Mouse (Mus musculus): Measurements from ENCODE around the gene Zscan20. TPM values are rescaled to one million over a fixed set of nuclear protein-coding genes. Genes with fewer than 3 reads are reported as not detected.

Gene Zscan20
- total RNA-seq (2014; fragmentation: Nextera tagmentation) (6.1 and 6.3 TPM in 2 replicates), total RNA-seq (2017) (5.7 and 6.1 TPM in 2 replicates), polyA plus RNA-seq (2012) (2.8 and 3.2 TPM in 2 replicates)

DNA sequence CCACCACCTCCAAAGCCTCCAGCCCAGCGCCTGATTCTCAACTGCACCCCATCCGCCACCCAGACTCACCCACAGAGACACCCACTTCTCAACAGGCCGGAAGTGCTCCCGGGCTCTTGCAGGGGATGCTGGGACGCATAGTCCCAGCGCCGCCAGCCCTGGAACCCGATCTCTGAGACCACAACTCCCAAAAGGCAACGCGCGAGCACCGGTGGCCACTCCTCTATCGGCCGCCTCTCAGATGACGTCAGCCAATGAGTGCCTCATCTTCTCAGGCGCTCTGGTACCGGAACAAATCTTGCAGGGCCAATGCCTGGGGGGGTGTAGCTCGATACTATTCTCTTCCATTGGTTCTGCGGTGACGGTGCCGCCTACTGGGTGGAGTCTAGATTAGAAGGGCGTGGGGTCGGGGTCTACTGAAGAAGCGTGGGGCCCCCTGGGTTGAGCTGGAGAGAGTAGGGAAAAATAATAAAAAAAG lies at the start of gene Zscan20:
Gene Zscan20 (minus strand): TSS at position 174 of the 478 bp plus-strand sequence.
- H3K36me3 ChIP-seq (replicated peaks), result peaks cover 23% of the 10 kb centered on the region
- DNase-seq (ENCODE audit: low spot score) (peak; percentile 96), ATAC-seq (ENCODE audit: extremely low read depth, insufficient number of reproducible peaks, low FRiP score, poor library complexity, severe bottlenecking) (peak; percentile 99)
- H3K4me1 ChIP-seq (ENCODE audit: insufficient read depth, low read depth, low read length), result peaks cover 25% of the 10 kb centered on the region
- TF ChIP-seq CTCF (IDR thresholded peaks at IDR 0.05; ENCODE audit: low read depth, low read length) (no peak), GATA1 (IDR thresholded peaks at IDR 0.05; ENCODE audit: borderline replicate concordance, low read length) (no peak), GATA2 (IDR thresholded peaks at IDR 0.05; ENCODE audit: borderline replicate concordance, low read depth, low read length) (no peak), POLR2AphosphoS5 (IDR thresholded peaks at IDR 0.05; ENCODE audit: insufficient replicate concordance, low read depth, low read length) (no peak), TAL1 (conservative IDR thresholded peaks at IDR 0.05; ENCODE audit: low read depth, low read length) (no peak)
- H3K27me3 ChIP-seq (ENCODE audit: insufficient read depth, low read length), result peaks cover 2% of the 10 kb centered on the region; the same call in 1 of the 2 replicates
- no peaks in the 10 kb centered on the region for H3K9me3 ChIP-seq (replicated peaks)
- H3K4me3 ChIP-seq (ENCODE audit: low read depth, low read length), result peak within 1 kb of the TSS; percentile 84

DNA sequence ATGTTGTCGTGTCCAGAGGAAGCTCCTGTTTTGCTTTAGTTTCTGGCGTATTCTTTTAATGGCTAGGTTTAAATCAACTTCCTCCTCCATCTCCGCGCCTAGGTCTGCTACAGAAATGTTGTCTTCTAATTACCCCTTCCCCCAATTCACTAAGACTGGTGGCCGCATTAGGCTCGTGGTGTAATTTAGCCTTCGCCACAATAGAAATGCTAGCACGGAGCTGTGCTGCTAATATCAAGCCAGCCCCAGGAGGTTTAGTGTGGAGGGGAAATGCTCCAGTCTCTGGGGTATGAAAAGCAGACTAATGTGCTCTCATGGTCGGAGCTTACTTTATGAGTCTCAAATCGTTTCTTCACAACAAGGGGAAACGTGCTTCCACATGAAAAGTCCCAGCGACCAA lies 45.5 kb upstream of the Zscan20 start:
- TF ChIP-seq CTCF (IDR thresholded peaks at IDR 0.05; ENCODE audit: low read depth, low read length), result no peak
- TF ChIP-seq GATA1 (IDR thresholded peaks at IDR 0.05; ENCODE audit: borderline replicate concordance, low read length), result no peak
- TF ChIP-seq GATA2 (IDR thresholded peaks at IDR 0.05; ENCODE audit: borderline replicate concordance, low read depth, low read length), result no peak
- TF ChIP-seq POLR2AphosphoS5 (IDR thresholded peaks at IDR 0.05; ENCODE audit: insufficient replicate concordance, low read depth, low read length), result no peak
- ATAC-seq (ENCODE audit: extremely low read depth, insufficient number of reproducible peaks, low FRiP score, poor library complexity, severe bottlenecking) (no peak), DNase-seq (ENCODE audit: low spot score) (no peak)
- Histone ChIP-seq H3K4me3 (ENCODE audit: low read depth, low read length) (no peak overlapping the region), H3K4me1 (ENCODE audit: insufficient read depth, low read depth, low read length) (no peaks in the 10 kb centered on the region), H3K27me3 (ENCODE audit: insufficient read depth, low read length) (no peaks in the 10 kb centered on the region), H3K36me3 (replicated peaks) (no peaks in the 10 kb centered on the region), H3K9me3 (replicated peaks) (peaks cover 10% of the 10 kb centered on the region)

DNA sequence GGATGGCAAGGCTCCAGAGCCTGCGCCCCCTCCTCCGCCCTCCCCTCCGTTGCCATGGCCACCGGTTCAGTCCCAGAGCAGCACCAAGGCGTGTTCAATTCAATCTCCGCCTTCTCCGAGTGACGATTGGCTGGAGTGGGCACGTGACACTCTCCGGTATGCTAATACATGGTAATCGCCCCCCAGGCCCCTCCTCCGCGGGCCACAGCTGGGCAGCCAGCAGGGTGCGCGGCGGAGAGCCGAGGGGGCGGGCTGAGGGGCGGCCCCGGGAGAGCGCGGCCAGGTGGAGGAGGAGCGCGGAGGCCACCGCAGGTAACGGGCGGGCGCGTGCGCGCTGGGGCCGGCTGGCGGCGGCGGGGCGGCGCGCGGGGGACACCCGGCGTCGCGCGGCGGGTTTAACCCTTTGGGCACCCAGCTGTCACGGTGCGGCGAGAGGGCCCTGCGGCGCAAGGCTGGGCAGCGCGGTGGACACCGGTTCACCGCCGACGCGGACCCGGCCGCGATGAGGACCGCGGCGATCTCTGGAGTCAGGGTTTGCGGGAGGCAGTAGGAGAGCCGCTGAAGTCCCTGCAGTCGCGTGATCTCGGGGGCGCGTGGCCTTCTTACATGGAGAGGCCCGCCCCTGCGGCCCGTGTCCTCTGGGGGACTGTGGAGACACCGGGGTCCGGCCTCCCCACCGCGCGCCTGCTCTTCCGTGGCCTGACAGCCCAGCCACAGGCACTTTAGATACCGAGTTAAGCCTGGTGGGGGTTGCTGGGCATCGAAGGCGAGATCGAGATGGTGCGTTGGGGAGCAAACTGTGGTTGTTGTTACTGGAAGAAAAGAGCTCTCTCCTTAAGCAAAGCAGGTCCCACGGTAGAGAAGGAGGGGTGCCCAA lies 44.8 kb upstream of the Zscan20 start, which contains the start of gene Phc2:
Gene Phc2 (plus strand): TSS at position 198 of the 877 bp plus-strand sequence.
- TF ChIP-seq GATA2 (IDR thresholded peaks at IDR 0.05; ENCODE audit: borderline replicate concordance, low read depth, low read length) (no peak), GATA1 (IDR thresholded peaks at IDR 0.05; ENCODE audit: borderline replicate concordance, low read length) (no peak), CTCF (IDR thresholded peaks at IDR 0.05; ENCODE audit: low read depth, low read length) (no peak), POLR2AphosphoS5 (IDR thresholded peaks at IDR 0.05; ENCODE audit: insufficient replicate concordance, low read depth, low read length) (no peak), TAL1 (conservative IDR thresholded peaks at IDR 0.05; ENCODE audit: low read depth, low read length) (no peak)
- Histone ChIP-seq H3K27me3 (ENCODE audit: insufficient read depth, low read length) (no peaks in the 10 kb centered on the region), H3K36me3 (replicated peaks) (no peaks in the 10 kb centered on the region), H3K4me1 (ENCODE audit: insufficient read depth, low read depth, low read length) (no peaks in the 10 kb centered on the region), H3K9me3 (replicated peaks) (peaks cover 10% of the 10 kb centered on the region), H3K4me3 (ENCODE audit: low read depth, low read length) (no peak within 1 kb of the TSS; the same call in 1 of the 2 replicates)
- DNase-seq (ENCODE audit: low spot score) (no peak), ATAC-seq (ENCODE audit: extremely low read depth, insufficient number of reproducible peaks, low FRiP score, poor library complexity, severe bottlenecking) (no peak)

DNA sequence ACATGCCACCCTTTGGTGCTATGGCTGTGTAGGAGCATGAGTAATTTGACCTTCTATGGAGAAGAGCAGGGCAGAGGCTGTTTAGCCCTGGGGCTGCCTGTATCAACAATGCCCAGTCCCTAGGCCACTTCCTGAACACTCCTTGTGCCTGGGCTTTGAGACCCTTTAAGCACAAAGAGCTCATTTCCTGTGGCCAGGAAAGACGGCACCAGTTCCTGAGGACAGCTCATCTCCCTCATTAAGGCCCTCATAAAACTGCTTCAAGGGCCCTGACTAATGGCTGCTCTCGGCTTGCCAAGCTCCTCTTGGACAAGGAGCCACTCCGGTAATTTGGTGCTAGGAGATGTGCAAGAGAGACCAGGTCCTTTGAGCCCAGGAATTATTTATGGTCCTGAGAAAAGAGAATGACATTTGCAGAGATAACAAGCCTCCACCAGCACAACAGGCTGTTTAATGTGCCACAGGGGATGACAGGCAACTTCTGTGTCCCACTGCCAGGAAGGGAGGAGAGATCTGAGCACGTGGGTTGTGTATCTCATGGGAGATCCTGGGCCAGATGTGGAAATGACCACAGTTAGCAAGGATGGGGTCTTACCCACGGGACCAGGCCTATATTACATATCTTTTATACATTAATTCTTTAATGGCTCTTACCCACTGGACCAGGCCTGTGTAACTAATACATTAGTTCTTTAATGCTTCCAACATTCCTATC lies 42.8 kb upstream of the Zscan20 start:
- DNase-seq (ENCODE audit: low spot score) (no peak), ATAC-seq (ENCODE audit: extremely low read depth, insufficient number of reproducible peaks, low FRiP score, poor library complexity, severe bottlenecking) (no peak)
- Histone ChIP-seq H3K4me1 (ENCODE audit: insufficient read depth, low read depth, low read length) (no peaks in the 10 kb centered on the region), H3K27me3 (ENCODE audit: insufficient read depth, low read length) (no peaks in the 10 kb centered on the region), H3K4me3 (ENCODE audit: low read depth, low read length) (no peak overlapping the region), H3K9me3 (replicated peaks) (peaks cover 10% of the 10 kb centered on the region), H3K36me3 (replicated peaks) (no peaks in the 10 kb centered on the region)
- TF ChIP-seq CTCF (IDR thresholded peaks at IDR 0.05; ENCODE audit: low read depth, low read length) (no peak), POLR2AphosphoS5 (IDR thresholded peaks at IDR 0.05; ENCODE audit: insufficient replicate concordance, low read depth, low read length) (no peak), GATA1 (IDR thresholded peaks at IDR 0.05; ENCODE audit: borderline replicate concordance, low read length) (no peak), GATA2 (IDR thresholded peaks at IDR 0.05; ENCODE audit: borderline replicate concordance, low read depth, low read length) (no peak), TAL1 (conservative IDR thresholded peaks at IDR 0.05; ENCODE audit: low read depth, low read length) (no peak)

DNA sequence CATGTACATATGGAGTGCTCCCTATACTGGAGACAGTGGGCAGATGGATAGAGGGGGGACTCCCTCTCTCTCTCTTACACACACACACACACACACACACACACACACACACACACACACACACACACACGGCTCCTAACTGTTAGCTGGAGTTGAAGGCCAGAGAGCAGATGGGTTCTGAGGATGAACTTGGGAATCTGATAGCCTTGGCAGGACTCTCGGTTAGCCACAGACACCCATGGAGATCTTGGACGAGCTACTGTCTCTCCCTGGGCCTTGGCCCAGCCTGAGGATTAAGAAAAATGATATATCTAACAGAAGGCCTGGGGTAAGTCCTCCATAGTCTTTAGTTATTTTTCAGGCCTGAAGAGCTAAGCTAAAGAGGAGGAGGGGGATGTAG lies 41.6 kb upstream of the Zscan20 start:
- peaks cover 10% of the 10 kb centered on the region for H3K9me3 ChIP-seq (replicated peaks)
- H3K36me3 ChIP-seq (replicated peaks), result no peaks in the 10 kb centered on the region
- ATAC-seq (ENCODE audit: extremely low read depth, insufficient number of reproducible peaks, low FRiP score, poor library complexity, severe bottlenecking) (no peak), DNase-seq (ENCODE audit: low spot score) (no peak)
- no peak for TF ChIP-seq POLR2AphosphoS5 (IDR thresholded peaks at IDR 0.05; ENCODE audit: insufficient replicate concordance, low read depth, low read length)
- TF ChIP-seq GATA1 (IDR thresholded peaks at IDR 0.05; ENCODE audit: borderline replicate concordance, low read length), result no peak
- no peak for TF ChIP-seq CTCF (IDR thresholded peaks at IDR 0.05; ENCODE audit: low read depth, low read length)
- TF ChIP-seq GATA2 (IDR thresholded peaks at IDR 0.05; ENCODE audit: borderline replicate concordance, low read depth, low read length), result no peak
- TF ChIP-seq TAL1 (conservative IDR thresholded peaks at IDR 0.05; ENCODE audit: low read depth, low read length), result no peak
- no peaks in the 10 kb centered on the region for H3K4me1 ChIP-seq (ENCODE audit: insufficient read depth, low read depth, low read length)
- H3K27me3 ChIP-seq (ENCODE audit: insufficient read depth, low read length), result no peaks in the 10 kb centered on the region
- no peak overlapping the region for H3K4me3 ChIP-seq (ENCODE audit: low read depth, low read length)
